Mouse (Mus musculus) heart, embryonic 13.5 days (tissue): ENCODE measurements around the gene Cyp51. TPM values are rescaled to one million over a fixed set of nuclear protein-coding genes. Genes with fewer than 3 reads are reported as not detected.

Experiments
- polyA plus RNA-seq: library from polyadenylated mRNA; unstranded; fragments of >200 nt; fragmentation: Nextera tagmentation; extraction: Ambion mirVana; gene quantifications from 2 replicates; pipeline ENCODE4 v1.2.1, GENCODE M21; 2015

Gene Cyp51
- polyA plus RNA-seq, 1 experiment from 2014 or later = 33.1 TPM

Other genes starting within 250 kb of the Cyp51 start
- 5.2 TPM in 2 replicates for gene Mterf1a, start 210.8 kb downstream of the Cyp51 start, polyA plus RNA-seq
- gene Akap9, start 176.7 kb downstream of the Cyp51 start, polyA plus RNA-seq = 95.5 and 96.5 TPM in 2 replicates
- gene Mterf1b, start 87.6 kb upstream of the Cyp51 start, polyA plus RNA-seq = 2.1 and 2.5 TPM in 2 replicates